Mouse (Mus musculus) c-Kit-positive CD71-positive TER-119-positive erythroid progenitor cells, embryonic 14.5 days (primary cell): Measurements from ENCODE around the gene Clic4.
A peak's percentile ranks its signal among the peaks of the same experiment; 100 is the strongest.

Experiments used
- DNase-seq: peaks from one replicate; pipeline ENCODE4 v3.0.0-alpha.2; 2013; ENCODE audit warnings: low spot score

The Clic4 gene

GRCm38 (mm10) chr4:135231543-135231942 lies 41.1 kb downstream of the Clic4 start:
- DNase-seq: no peak

- DNase-seq: no peak
Measured at GRCm38 (mm10) chr4:135231136-135231535, 41.5 kb downstream of the Clic4 start.

- DNase-seq: no peak
Measured at GRCm38 (mm10) chr4:135230661-135231060, 42.0 kb downstream of the Clic4 start.

- no peak for DNase-seq
Measured at GRCm38 (mm10) chr4:135229871-135230270, 42.7 kb downstream of the Clic4 start.

- DNase-seq: no peak
Measured at GRCm38 (mm10) chr4:135228136-135228535, 44.5 kb downstream of the Clic4 start.

- DNase-seq: no peak
Measured at GRCm38 (mm10) chr4:135226008-135226667, 46.5 kb downstream of the Clic4 start.

GRCm38 (mm10) chr4:135223808-135224207 lies 48.8 kb downstream of the Clic4 start:
- no peak for DNase-seq

GRCm38 (mm10) chr4:135221632-135222407 lies 50.8 kb downstream of the Clic4 start:
- DNase-seq: no peak

GRCm38 (mm10) chr4:135220641-135221040 lies 52.0 kb downstream of the Clic4 start:
- DNase-seq: no peak

GRCm38 (mm10) chr4:135219652-135220051 lies 53.0 kb downstream of the Clic4 start:
- DNase-seq: peak; percentile 61

- DNase-seq: no peak
Measured at GRCm38 (mm10) chr4:135209846-135210245, 62.8 kb downstream of the Clic4 start.

- peak; percentile 76 for DNase-seq
Measured at GRCm38 (mm10) chr4:135205711-135206600, 66.7 kb downstream of the Clic4 start.

GRCm38 (mm10) chr4:135205254-135205653 lies 67.4 kb downstream of the Clic4 start:
- DNase-seq: no peak

- DNase-seq: no peak
Measured at GRCm38 (mm10) chr4:135204666-135205065, 67.9 kb downstream of the Clic4 start.

GRCm38 (mm10) chr4:135203806-135204560 lies 68.6 kb downstream of the Clic4 start:
- no peak for DNase-seq

- no peak for DNase-seq
Measured at GRCm38 (mm10) chr4:135203279-135203678, 69.3 kb downstream of the Clic4 start.

- DNase-seq: no peak
Measured at GRCm38 (mm10) chr4:135201771-135202170, 70.8 kb downstream of the Clic4 start.

- no peak for DNase-seq
Measured at GRCm38 (mm10) chr4:135197857-135198256, 74.8 kb downstream of the Clic4 start.

- no peak for DNase-seq
Measured at GRCm38 (mm10) chr4:135192841-135193240, 79.8 kb downstream of the Clic4 start.

GRCm38 (mm10) chr4:135191604-135192003 lies 81.0 kb downstream of the Clic4 start:
- no peak for DNase-seq

GRCm38 (mm10) chr4:135191185-135191584 lies 81.4 kb downstream of the Clic4 start:
- DNase-seq: no peak

GRCm38 (mm10) chr4:135190364-135190763 lies 82.2 kb downstream of the Clic4 start:
- no peak for DNase-seq
